Mouse (Mus musculus): ENCODE measurements around the gene Nmnat3.

Nmnat3 gene

DNA sequence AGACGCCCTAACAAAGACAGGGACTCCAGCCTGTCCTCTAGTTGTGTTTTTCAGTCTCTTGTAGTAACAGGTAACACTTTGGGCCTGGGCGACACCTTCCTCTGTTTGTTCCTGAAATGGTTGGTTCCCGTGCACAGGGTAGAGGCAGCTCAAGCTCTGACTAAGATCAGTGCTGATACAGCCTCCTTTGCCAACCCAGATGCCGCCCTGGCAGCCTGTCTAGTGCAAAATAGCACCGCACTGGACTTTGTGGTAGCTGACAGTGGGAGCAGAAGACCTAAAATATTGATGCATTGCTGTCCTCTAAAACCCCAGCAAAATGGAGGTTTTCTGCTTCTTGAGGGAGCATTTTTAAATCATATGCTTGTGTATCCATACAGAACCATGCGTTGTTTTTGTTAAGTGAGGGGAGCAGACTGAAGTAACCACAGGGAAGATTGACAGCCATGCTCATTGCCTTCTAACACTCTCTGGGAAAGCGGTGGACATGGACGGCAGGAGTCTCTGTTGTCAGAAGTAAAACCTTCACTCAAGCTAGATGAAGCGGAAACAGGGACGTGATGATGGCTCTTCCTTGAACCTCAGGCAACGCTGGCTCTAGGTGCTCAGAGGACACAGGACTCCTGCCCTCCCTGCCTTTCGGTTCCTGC is 24.2 kb downstream of the Nmnat3 start:
- no peak for DNase-seq (ENCODE audit: low spot score)

DNA sequence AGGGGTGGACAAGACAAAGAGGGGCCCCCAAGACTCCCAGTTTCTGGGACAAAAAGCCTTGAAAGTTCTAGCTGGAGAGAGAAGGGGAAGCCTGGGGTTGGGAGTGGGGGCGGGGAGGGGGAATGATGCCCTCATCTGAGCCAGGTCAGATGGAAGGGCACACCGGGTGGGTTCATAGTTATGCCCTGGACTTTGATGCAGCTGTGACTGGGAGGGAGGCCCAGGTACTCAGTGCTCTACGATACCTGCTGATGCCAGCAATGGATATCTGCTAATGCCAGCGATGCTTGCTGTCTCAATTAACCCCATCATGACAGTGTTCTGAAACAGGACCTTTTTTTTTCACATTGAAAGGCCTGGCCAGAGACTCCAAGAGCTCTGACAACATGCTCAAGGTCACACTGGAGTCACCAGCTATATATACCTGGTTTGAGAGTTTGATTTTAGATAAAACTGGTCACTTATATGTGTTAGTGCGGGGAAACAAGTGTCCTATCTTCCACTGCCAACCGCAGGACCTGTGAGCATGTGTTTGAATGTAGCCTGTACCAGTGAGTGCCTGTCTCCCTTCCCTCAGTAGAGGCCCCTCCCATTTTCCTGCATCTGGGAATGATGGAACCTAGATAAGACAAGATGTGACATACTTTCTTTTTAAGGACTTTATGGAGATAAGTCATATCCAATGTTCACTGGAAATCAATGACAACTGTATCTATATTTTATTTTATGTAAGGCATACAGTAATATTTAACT is 25.6 kb downstream of the Nmnat3 start:
- no peak for DNase-seq (ENCODE audit: low spot score)

DNA sequence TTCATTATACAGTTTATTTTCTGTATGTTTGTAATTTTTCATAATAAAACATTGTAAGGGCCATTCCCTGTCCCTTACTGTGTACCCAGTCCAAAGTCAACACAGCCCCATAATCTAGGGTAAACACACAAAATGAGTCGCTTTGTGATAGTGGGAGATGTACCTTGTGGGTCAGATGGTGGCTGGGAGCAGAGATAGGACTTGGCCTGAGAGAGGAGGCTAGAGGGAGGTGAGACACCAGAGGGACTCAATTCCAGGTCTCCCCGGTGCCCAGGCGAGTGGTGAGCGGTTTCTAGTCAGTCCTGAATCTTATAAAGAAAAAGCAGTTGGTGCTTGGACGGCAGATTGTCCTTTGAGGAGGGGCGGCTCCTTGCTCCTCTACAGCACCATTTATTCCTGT is 26.4 kb downstream of the Nmnat3 start:
- DNase-seq (ENCODE audit: low spot score) = no peak

DNA sequence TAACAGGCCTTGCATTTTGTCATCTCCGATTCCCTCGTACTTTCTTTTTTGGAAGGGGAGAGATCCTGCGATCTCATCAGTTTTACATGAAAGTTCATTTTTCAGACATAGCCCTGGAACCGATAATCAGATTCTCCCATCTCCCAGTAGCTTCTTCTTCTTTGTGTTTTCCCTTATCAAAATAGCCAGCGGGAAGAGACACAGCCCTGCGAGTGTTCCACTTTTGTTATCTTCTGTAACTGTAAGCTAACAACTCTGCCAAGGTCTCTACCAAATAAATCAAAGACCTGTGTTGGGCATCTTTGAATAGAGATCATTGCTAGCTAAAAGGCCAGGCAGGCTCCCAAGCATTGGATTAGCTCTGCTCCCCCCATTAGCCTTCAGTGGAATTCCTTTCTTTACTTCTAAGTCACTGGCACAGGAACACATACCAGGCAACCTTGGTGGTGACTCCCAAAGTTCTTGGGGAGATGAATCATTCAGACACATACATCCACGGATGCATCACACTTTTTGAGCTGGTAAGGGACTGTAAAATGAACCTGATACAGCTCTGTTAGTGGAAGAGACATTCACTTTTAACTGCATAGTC is 26.9 kb downstream of the Nmnat3 start:
- no peak for DNase-seq (ENCODE audit: low spot score)

DNA sequence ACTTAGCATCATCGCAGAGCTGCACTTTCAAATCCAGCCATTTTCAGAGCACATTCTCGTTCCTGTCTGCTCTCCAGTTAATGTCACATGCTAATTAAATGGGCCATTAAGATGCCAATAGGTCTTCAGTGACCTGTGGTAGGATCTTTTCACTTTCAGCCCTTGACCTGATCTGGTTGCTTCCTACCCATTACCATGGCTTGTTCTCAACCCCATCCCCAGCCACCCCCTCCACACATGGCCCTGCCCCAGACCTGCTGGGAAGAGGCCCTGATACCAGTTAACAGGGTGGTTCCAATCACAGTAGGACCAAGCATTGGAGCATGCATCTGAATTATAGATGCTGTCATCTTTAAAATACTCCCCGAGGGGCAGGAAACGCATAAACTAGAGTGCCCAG is 30.7 kb downstream of the Nmnat3 start:
- DNase-seq (ENCODE audit: low spot score) = no peak

DNA sequence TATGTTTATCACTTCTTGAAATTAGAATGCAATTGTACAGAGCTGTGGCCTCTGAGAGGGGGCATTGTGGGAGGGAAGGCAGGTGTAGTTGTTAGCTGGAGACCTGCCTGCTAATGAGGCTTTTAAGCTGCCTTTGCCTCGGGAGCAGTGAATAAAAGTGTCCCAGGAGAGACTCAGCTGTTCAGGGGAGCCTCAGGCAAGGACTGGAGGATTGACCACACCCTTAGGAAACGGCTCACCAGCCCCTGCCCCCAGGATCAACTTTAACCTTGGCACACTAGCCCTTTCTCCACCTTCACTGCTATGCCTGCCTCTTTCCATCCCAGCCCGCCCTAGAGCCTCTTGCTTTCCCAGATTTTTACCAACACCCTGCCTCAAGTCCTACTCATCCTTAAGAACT is 31.6 kb downstream of the Nmnat3 start:
- DNase-seq (ENCODE audit: low spot score) = no peak

DNA sequence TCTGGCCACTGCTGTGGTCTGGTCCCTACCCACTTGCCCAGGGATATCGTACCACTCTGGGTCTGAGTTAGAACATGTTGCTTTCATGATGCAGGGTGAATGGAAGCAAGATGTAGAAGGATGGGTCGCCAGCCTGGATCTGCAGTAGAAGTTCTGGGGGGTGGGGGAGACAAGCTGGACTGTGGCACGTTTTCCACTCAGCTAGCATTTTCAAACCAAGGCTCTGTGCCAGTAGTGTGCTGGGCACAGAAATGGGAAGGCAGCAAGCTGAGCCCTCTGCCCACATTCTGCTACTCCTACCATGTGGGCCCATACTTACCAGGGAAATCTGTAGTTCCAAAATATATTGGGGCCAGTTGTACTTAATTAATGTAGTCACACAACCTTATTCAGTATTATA is 33.5 kb downstream of the Nmnat3 start:
- no peak for DNase-seq (ENCODE audit: low spot score)

DNA sequence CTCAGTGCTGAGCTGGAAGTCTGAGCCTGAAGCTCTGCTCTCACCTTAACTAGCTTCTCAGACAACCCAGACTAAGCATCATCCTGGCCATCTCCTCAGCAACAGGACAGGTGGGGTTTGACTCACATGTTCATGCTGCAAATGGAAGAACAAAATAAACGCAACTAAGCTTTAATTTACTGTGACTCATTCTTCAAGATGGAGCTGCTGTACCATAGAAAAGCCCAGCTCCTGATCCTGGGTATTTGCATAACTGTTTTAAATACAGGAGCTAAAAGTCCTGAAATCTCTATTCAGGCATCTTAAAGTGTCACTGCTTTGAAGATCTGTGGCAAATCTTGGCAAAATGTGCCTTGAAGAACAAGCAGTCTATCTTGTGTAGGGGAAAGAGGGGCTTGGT is 38.9 kb downstream of the Nmnat3 start:
- no peak for DNase-seq (ENCODE audit: low spot score)

DNA sequence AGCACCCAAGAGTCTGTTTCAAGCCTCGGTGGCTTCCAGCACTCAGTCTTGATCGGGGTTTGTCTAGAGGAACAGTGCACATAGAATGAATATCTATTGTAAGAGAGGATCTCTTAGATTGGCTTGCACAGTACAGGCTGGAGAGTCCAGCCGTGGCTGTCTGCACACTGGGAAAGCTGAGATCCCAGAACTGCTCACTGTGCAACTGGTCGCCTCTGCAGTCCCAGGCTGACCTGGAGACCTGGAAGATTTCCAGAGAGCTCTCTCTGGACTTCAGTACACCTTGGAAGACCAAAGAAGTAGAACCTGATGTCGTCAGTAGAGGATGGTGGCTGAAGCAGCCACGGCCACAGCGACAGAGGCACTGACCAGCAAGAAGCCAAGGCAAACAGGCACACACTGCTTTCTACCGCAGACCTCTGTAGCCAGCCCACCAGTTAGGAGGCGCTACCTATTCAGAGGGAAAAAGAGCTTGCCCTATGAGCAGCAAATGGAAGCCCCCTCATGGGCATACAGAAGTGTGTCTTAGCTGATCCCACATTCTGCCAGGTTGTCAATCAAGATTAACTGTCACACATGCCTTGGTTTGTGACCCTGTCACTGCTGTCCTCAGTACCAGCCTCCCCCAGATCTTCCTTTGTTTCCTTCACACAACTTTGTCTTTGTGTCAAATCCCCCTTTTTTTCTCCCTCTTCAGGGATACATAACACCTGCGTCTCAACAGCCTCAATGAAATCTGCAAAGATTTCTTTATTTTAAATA is 41.4 kb downstream of the Nmnat3 start:
- DNase-seq (ENCODE audit: low spot score) = no peak

DNA sequence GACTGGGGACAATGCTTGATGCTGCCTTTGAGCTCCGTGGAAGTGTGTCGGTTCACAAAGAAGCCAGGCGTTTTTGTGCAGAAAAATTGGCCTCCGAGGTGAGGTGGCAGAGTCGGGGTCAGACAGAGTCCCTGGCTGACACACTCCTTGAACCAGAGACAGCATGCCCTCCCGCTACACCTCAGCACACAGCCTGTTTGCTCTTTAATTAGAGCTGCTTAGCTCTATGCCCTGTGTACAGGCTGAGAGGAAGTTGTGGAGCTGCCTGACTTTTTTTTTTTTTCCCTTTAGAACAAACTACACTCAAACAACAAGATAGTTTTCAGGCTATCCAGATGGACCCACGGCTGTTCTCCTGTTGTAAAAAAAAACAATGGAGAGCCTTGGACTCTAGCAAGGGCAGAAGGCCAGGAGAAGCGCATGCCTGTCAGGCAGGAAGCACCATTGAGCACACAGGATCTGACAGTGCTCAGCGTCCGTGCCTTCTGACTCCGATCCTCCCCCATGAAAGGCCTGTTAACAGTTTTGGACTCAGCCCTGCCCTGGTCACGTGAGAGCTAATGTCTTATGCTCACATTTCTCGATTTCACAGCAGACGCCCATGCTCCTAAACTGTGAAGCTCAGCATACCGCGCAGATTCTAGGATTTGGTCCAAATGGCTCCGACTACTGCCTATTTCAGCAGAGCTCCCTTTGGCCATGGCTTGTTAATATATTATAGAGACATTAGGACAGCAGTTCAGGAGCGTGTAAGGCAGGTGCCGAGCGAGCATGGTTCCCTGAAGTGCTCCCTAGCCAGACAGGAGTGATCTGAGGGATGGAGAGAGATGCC is 42.3 kb downstream of the Nmnat3 start:
- DNase-seq (ENCODE audit: low spot score) = peak; percentile 52

DNA sequence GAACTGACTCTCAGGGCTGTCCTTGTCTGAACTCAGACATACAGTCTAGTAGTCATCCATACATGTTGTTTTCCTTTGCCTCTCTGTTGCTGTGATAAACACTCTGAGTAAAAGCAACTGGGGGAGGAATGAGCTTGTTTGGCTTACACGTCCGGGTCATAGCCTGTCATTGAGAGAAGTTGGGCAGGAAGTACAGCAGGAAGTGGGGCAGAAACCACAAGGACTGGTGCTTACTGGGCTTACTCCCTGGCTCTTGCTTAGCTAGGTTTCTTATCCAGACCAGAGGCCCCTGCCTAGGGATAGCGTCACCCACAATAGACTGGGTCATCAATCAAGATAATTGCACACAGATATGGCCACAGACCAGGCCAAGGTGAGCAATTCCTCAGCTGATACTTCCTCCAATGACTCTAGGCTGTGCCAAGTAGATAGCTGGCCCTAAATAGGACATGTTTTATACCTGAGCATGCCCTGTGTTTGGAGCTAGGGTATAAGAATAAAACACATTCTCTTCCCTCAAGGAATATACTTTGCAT is 46.1 kb downstream of the Nmnat3 start:
- no peak for DNase-seq (ENCODE audit: low spot score)

DNA sequence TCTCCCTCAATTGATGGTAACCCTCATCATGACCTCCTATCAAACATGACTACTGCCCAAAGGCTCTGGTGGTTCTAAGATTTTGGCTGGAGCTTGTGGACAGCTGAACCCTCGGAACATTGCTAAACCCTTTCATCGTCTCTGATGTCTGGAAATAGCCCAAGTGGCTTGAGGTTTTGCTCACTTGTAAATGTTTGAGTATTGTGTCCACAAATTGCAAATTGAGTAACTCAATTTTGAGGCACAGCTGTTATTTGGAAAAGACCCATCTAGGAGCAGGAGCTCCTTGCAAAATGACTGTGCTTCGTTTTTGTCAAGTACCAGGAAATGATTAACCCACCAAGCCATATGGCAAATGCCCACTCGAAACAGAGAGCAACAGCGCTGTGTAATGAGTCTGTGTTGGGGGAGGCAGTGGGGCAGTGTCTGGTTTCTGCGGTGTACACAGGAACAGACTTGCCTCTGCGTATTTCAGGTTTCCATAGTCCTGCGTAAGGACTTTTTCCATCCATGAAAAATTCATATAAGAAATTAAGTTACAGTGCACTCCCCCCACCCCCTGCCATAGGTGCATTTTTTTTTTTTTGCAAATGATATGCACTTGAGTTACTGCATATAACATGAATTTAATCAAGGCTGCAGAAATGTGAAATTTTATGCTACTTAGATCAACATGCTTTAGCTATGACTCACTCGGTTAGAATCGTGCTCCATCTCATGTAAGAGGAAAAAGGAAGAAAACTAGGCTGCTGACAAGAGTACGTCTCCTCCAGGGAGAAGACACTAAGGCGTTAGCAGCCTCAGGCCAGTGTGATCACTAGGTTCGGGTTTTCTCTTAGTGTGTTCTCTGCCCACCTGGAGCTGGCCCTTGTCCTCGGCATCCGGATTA is 50.9 kb downstream of the Nmnat3 start:
- DNase-seq (ENCODE audit: low spot score) = no peak

DNA sequence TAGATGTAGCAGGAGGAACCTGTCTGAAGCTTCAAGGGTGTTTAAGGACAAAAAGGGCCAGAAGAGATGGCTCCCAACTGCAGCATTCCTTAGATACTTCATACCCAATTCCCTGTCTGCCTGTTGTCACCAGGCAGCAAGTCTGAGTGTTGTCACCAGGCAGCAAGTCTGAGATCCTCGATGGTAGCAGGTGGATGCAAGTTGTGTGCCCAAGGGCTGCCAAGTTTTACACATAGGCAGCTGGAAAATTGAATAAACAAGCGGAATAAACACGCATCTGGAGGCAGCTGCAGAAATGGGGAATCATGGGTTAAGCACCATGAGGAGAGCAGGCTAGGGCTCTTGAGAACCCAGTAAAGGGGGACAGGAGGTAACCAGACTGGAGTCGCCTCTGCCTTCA is 52.7 kb downstream of the Nmnat3 start:
- no peak for DNase-seq (ENCODE audit: low spot score)

DNA sequence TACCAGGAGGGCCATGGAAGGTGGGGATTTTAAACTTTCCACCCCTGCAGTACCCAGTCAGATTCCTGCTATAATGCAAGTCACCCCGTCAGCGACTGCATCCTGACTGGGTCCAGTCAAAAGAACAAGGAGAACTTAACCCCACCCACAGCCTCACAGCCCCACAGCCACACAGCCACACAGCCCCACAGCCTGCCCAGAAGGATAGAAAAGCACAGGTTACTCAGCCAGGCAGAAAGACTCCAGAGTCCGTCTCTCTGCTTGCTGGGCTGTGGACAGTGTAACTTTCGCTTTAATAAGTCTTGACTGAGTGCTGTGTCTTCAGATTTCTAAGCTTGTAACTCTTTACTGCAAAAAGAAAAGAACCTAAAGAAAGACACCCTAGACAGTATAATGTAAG is 53.2 kb downstream of the Nmnat3 start:
- DNase-seq (ENCODE audit: low spot score) = no peak

DNA sequence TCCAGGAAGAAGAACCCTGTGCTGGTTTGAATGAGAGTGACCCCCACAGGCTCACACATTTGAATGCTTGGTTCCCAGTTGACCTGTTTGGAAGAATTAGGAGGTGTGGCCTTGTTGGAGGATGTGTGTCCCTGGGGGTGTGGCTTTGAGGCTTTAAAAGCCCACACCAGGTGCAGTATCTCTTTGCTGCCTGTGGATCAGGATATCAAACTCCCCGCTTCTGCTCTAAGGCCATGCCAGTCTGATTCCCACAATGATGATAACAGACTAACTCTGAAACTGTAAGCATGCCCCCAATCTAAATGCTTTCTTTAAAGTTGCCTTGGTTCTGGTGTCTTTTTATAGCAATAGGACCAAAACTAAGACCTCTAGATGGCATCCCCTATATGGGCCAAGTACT is 58.6 kb downstream of the Nmnat3 start:
- no peak for DNase-seq (ENCODE audit: low spot score)

DNA sequence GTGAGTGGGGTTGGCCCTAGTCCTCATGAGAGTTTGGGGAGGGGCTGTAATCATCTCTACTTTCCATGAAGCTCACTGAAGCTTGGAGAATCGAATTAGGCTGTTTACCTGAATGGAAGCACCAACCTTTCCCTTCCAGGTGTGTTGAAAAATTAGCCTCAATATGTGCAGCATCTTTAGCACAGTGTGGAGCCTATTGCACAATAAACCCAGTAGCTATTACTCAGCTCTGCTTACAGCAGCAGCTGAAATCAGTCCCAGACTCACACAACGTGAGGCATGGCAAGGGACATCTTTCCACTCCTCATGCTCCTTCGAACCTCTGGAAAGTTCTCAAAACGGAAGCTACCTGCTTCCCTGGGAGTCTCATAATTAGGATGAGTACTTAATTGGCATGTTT is 59.0 kb downstream of the Nmnat3 start:
- DNase-seq (ENCODE audit: low spot score) = no peak

DNA sequence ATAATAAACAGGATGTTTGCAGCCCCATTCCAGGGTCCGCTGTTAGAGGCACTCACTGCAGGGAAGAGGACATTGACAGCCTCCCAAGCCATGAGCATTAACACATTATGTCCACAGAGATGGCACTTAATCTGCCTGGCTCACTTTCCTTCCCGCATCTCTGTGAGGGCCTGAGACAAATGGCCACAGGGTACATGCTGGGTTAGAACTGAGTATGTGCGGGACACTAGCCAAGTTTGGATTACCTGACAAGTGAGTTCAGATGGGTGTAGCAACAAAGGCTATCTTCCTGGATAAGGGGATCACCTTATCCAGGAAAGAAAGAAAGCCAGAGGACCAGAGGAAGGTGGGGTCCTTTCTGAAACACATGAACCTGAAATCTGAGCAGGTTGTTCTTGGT is 59.8 kb downstream of the Nmnat3 start:
- no peak for DNase-seq (ENCODE audit: low spot score)

DNA sequence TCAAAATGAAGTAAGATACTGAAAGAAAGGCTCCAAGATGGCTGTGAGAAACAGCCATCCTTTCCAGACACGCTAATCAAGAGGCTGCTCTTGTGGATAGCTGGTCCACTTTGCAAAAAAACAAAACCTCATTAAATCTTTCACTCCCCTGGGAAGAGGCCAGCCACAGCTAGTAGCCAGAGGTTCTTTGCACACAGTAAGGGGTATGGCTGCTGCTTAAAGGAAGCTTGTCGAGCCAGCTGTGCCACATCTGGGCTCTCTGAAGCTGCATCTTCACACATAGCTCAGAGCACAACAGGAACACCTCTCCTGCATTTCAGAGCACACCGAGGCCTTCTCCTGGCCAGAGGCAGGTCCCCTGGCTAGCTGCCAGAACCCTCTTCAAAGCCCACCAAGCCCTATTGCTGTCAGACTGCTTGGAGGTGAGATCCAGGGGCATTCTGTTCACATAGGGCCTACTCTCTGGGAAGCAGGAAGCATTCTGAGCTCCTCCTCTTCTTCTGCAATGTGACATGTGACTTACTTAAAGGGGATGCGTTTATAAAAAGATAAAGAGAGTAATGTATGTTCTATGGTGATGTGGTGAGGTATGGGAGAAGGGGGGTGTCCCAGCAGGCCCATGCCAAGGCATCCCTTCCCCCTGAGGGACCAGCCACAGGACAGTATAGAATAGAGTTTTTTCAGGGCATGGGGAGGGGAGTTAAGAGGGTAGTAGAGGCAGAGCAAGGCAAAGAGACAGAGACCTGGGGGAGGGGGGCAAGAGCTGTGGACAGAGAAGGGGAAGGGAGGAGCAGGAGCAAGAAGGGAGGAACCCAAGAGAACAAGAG is 63.3 kb downstream of the Nmnat3 start:
- DNase-seq (ENCODE audit: low spot score) = no peak

DNA sequence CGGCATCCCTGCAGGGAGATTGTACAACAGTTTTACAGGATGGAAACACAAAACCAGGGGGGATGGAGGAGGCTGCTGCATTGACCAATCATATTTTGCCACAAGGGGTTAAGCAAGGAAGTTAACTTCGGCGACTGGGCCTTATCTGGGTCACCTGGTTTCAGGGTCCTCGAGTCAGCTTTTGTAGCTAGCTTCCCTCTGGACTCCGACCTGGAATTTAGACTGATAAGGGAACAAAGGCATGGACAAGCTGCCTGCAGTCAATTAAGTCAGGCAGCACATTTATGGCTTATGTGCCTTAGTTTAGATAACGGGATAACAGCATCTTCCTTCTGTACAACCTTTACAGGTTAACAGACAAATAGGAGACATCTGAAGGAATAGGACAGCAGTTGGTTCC is 65.1 kb downstream of the Nmnat3 start:
- no peak for DNase-seq (ENCODE audit: low spot score)

DNA sequence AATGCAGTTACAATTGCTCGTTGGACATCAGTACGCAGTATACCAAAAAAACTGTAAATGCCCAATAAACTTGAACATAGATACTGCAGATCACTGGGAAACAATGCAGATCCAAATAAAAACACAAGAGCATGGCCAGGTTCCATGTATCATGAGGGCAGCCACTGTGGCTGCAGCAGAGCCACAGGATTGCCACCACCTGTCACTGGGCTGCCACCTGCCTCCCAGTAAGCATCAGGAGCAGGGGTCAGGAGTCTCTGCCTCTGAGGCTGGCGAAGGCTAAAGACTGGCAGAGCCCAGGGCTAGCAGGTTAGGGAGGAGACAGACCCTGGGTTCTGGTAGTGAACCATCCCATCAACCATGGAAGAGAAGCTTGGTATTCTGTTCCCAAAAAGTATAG is 67.7 kb downstream of the Nmnat3 start:
- DNase-seq (ENCODE audit: low spot score) = no peak
